Mouse (Mus musculus) heart, adult 8-10 months (tissue): ENCODE measurements around the gene Scgb1c1. TPM values are rescaled to one million over a fixed set of nuclear protein-coding genes. Genes with fewer than 3 reads are reported as not detected.
A peak's percentile ranks its signal among the peaks of the same experiment; 100 is the strongest.

Experiments
- DNase-seq: peaks from one replicate; pipeline ENCODE4 v3.0.0; 2022; ENCODE audit warnings: low spot score
- total RNA-seq, 4 experiments: library from RNA; stranded (reverse); gene quantifications; 2 replicates each; pipeline ENCODE4 v1.2.4; 2022

Scgb1c1 gene
- total RNA-seq, 4 experiments from 2014 or later, result 26.3 to 49.2 (median 37.1) TPM

- no peak for DNase-seq
Measured at GRCm38 (mm10) chr7:140840750-140841735, 4.3 kb upstream of the Scgb1c1 start.

- no peak for DNase-seq
Measured at GRCm38 (mm10) chr7:140843806-140844205, 1.5 kb upstream of the Scgb1c1 start.

- DNase-seq, result no peak
Measured at GRCm38 (mm10) chr7:140845683-140846082, 336 bp downstream of the Scgb1c1 start.

GRCm38 (mm10) chr7:140846676-140847075 is 1.3 kb downstream of the Scgb1c1 start:
- DNase-seq, result no peak

- DNase-seq, result no peak
Measured at GRCm38 (mm10) chr7:140847755-140848580, 2.6 kb downstream of the Scgb1c1 start, which contains the start of gene Odf3. Gene Odf3, plus strand, starts transcription at chr7:140847805.

- no peak for DNase-seq
Measured at GRCm38 (mm10) chr7:140848591-140848990, 3.2 kb downstream of the Scgb1c1 start.

GRCm38 (mm10) chr7:140851916-140852315 is 6.6 kb downstream of the Scgb1c1 start:
- DNase-seq, result no peak

GRCm38 (mm10) chr7:140853386-140853785 is 8.0 kb downstream of the Scgb1c1 start:
- no peak for DNase-seq

GRCm38 (mm10) chr7:140854483-140854882 is 9.1 kb downstream of the Scgb1c1 start:
- no peak for DNase-seq

- DNase-seq, result no peak
Measured at GRCm38 (mm10) chr7:140855181-140855580, 9.8 kb downstream of the Scgb1c1 start.

- peak; percentile 93 for DNase-seq
Measured at GRCm38 (mm10) chr7:140855860-140856784, 10.8 kb downstream of the Scgb1c1 start, which contains the start of gene Gm45785. Gene Gm45785, minus strand, starts transcription at chr7:140856331.

GRCm38 (mm10) chr7:140856785-140857549 is 11.6 kb downstream of the Scgb1c1 start, which contains the start of gene Ric8a:
Gene Ric8a, plus strand, starts transcription at chr7:140856957.
- peak; percentile 94 for DNase-seq

- DNase-seq, result no peak
Measured at GRCm38 (mm10) chr7:140857550-140858505, 12.5 kb downstream of the Scgb1c1 start, which contains the start of gene Bet1l. Gene Bet1l, minus strand, starts transcription at chr7:140857577.

GRCm38 (mm10) chr7:140858746-140859145 is 13.4 kb downstream of the Scgb1c1 start:
- no peak for DNase-seq

GRCm38 (mm10) chr7:140859997-140860396 is 14.7 kb downstream of the Scgb1c1 start:
- DNase-seq, result no peak

GRCm38 (mm10) chr7:140860728-140861127 is 15.4 kb downstream of the Scgb1c1 start:
- no peak for DNase-seq

GRCm38 (mm10) chr7:140864761-140865160 is 19.4 kb downstream of the Scgb1c1 start:
- DNase-seq, result no peak

GRCm38 (mm10) chr7:140874224-140874623 is 28.9 kb downstream of the Scgb1c1 start:
- DNase-seq, result no peak

GRCm38 (mm10) chr7:140877364-140877763 is 32.0 kb downstream of the Scgb1c1 start:
- no peak for DNase-seq
